Mouse (Mus musculus) CH12.LX (cell line): ENCODE results near the gene Usp35.

ENCODE experiments used
- CHD1 ChIP-seq: IDR thresholded peaks from 2 replicates; pipeline ENCODE4 v1.6.1; 2012; ENCODE audit warnings: low read depth, low read length, improper control_type of control experiment, inconsistent platforms
- CTCF ChIP-seq, 2 experiments: IDR thresholded peaks in 1 of 2; conservative IDR thresholded peaks in 1 of 2; 2 replicates each; pipeline ENCODE4 v1.5.1; 2011 to 2012; ENCODE audit warnings: low read depth in 2 of 2, low read length in 2 of 2, improper control_type of control experiment in 1 of 2, inconsistent platforms in 1 of 2, mild to moderate bottlenecking in 1 of 2, moderate library complexity in 1 of 2
- EP300 ChIP-seq: IDR thresholded peaks from 2 replicates; pipeline ENCODE4 v1.6.1; 2011; ENCODE audit warnings: low read length, improper control_type of control experiment
- GABPA ChIP-seq: IDR thresholded peaks from 2 replicates; pipeline ENCODE4 v1.6.1; 2012; ENCODE audit warnings: low read depth, low read length, improper control_type of control experiment, inconsistent platforms; ENCODE audit not compliant: insufficient replicate concordance
- JUND ChIP-seq: conservative IDR thresholded peaks from 2 replicates; pipeline ENCODE4 v1.6.1; 2011; ENCODE audit warnings: low read depth, low read length, improper control_type of control experiment
- KAT2A ChIP-seq: IDR thresholded peaks from 2 replicates; pipeline ENCODE4 v1.6.1; 2012; ENCODE audit warnings: low read length, improper control_type of control experiment, inconsistent platforms; ENCODE audit not compliant: insufficient replicate concordance
- MAX ChIP-seq: IDR thresholded peaks from 2 replicates; pipeline ENCODE4 v1.6.1; 2011; ENCODE audit warnings: low read length, improper control_type of control experiment
- POLR2A ChIP-seq: IDR thresholded peaks from 2 replicates; pipeline ENCODE4 v1.6.1; 2011; ENCODE audit warnings: low read depth, mild to moderate bottlenecking, improper control_type of control experiment, low read length
- POLR2AphosphoS2 ChIP-seq: IDR thresholded peaks from 2 replicates; pipeline ENCODE4 v1.6.1; 2011; ENCODE audit warnings: low read depth, low read length, improper control_type of control experiment
- USF2 ChIP-seq: conservative IDR thresholded peaks from 2 replicates; pipeline ENCODE4 v1.6.1; 2011; ENCODE audit warnings: low read depth, low read length, improper control_type of control experiment
- ZC3H11A ChIP-seq: IDR thresholded peaks from 2 replicates; pipeline ENCODE4 v1.6.1; 2012; ENCODE audit warnings: low read depth, mild to moderate bottlenecking, inconsistent platforms, low read length, improper control_type of control experiment
- ZKSCAN1 ChIP-seq: IDR thresholded peaks from 2 replicates; pipeline ENCODE4 v1.6.1; 2012; ENCODE audit warnings: low read depth, inconsistent platforms, low read length, improper control_type of control experiment, borderline replicate concordance

- no peak for TF ChIP-seq CTCF (conservative IDR thresholded peaks at IDR 0.05 in 1 of 2, IDR thresholded peaks at IDR 0.05 in 1 of 2; ENCODE audit: low read depth in 2 of 2, low read length in 2 of 2)
- no peak for TF ChIP-seq JUND
- no peak for TF ChIP-seq CHD1
- no peak for TF ChIP-seq POLR2A
- no peak for TF ChIP-seq KAT2A
- no peak for TF ChIP-seq POLR2AphosphoS2
- no peak for TF ChIP-seq EP300
- no peak for TF ChIP-seq GABPA
- TF ChIP-seq ZKSCAN1 = no peak
- TF ChIP-seq MAX = no peak
- no peak for TF ChIP-seq USF2
- TF ChIP-seq ZC3H11A = no peak
Observed at GRCm38 (mm10) chr7:97300914-97301313, 30.9 kb downstream of the Usp35 start.
